Mouse (Mus musculus) CD4-positive, CD25-positive, alpha-beta regulatory T cell, adult 9 weeks (primary cell): ENCODE results near the gene Olfr459. TPM values are rescaled to one million over a fixed set of nuclear protein-coding genes. Genes with fewer than 3 reads are reported as not detected.

Experiments
- polyA plus RNA-seq: library from polyadenylated mRNA; unstranded; fragments of 100-300 nt; shearing (Covaris generic); gene quantifications from one replicate; pipeline ENCODE4 v1.2.1, GENCODE M21; 2017

The Olfr459 gene
- polyA plus RNA-seq = not detected

GRCm38 (mm10) chr6:41775077-41775476 is at the start of gene Olfr459:
Olfr459 (minus strand) TSS chr6:41775177.

Other genes starting within 250 kb of the Olfr459 start
- gene Ephb6, start 169.7 kb downstream of the Olfr459 start, polyA plus RNA-seq = 68.2 TPM
- gene Trpv6, start 138.8 kb downstream of the Olfr459 start, polyA plus RNA-seq = 0.77 TPM
- not detected for gene Trpv5, start 94.4 kb downstream of the Olfr459 start, polyA plus RNA-seq
- not detected for gene Llcfc1, start 90.7 kb downstream of the Olfr459 start, polyA plus RNA-seq
- not detected for gene Kel, start 70.8 kb downstream of the Olfr459 start, polyA plus RNA-seq
- gene Pip, start 72.4 kb upstream of the Olfr459 start, polyA plus RNA-seq = not detected
- not detected for gene Sval2, start 77.8 kb upstream of the Olfr459 start, polyA plus RNA-seq
- gene Sval1, start 176.5 kb upstream of the Olfr459 start, polyA plus RNA-seq = not detected
- not detected for gene Sval3, start 193.0 kb upstream of the Olfr459 start, polyA plus RNA-seq